Mouse (Mus musculus) thymus, adult 2 months (tissue): ENCODE data around the gene Ppm1h. TPM values are rescaled to one million over a fixed set of nuclear protein-coding genes. Genes with fewer than 3 reads are reported as not detected.

Source experiments
- DNase-seq: peaks from one replicate; pipeline ENCODE4 v3.0.0; 2021
- H3K27ac ChIP-seq: fragments of 200-500 bp; 2 replicates; pipeline ENCODE4 v1.5.1; 2012; ENCODE audit warnings: low read length, control low read depth; ENCODE audit not compliant: control insufficient read depth, insufficient read depth
- H3K27me3 ChIP-seq: fragments of 200-500 bp; 2 replicates; pipeline ENCODE4 v1.6.1; 2012; ENCODE audit warnings: mild to moderate bottlenecking, low read length, moderate library complexity, mixed read lengths; ENCODE audit not compliant: control insufficient read depth, insufficient read depth
- H3K36me3 ChIP-seq: fragments of 200-500 bp; 2 replicates; pipeline ENCODE4 v1.6.1; 2012; ENCODE audit warnings: mild to moderate bottlenecking, low read length, moderate library complexity; ENCODE audit not compliant: control insufficient read depth, insufficient read depth
- H3K4me1 ChIP-seq: fragments of 200-500 bp; replicated peaks from 2 replicates; pipeline ENCODE4 v1.6.1; 2012; ENCODE audit warnings: low read length; ENCODE audit not compliant: control insufficient read depth, insufficient read depth
- H3K4me3 ChIP-seq: fragments of 200-500 bp; 2 replicates; pipeline ENCODE4 v1.5.1; 2012; ENCODE audit warnings: mild to moderate bottlenecking, low read length, control low read depth, moderate library complexity; ENCODE audit not compliant: control insufficient read depth, insufficient read depth
- CTCF ChIP-seq: fragments of 200-500 bp; IDR thresholded peaks from 2 replicates; pipeline ENCODE4 v1.5.1; 2012; ENCODE audit warnings: mild to moderate bottlenecking, control low read depth, low read length, moderate library complexity, borderline replicate concordance; ENCODE audit not compliant: control insufficient read depth, poor library complexity, insufficient read depth; ENCODE audit errors: extremely low read depth
- POLR2A ChIP-seq: fragments of 200-500 bp; IDR thresholded peaks from 2 replicates; pipeline ENCODE4 v1.6.1; 2012; ENCODE audit warnings: mild to moderate bottlenecking, low read length, control low read depth, moderate library complexity; ENCODE audit not compliant: control insufficient read depth, poor library complexity, insufficient read depth; ENCODE audit errors: extremely low read depth
- whole genome bisulfite sequencing: fragments of 180-500 bp; shearing (Covaris S2); methylation state at CpG from one replicate; pipeline ENCODE4 v1.1.7; 2018; 5-methylcytosine and 5-hydroxymethylcytosine counted together
- polyA plus RNA-seq: library from polyadenylated mRNA; depleted of rRNA; stranded (reverse); fragments of >200 nt; gene quantifications from 2 replicates; pipeline ENCODE4 v1.2.3, GENCODE M21; 2012

Gene Ppm1h
- polyA plus RNA-seq, 1 experiment = 61.7 TPM

GRCm38 (mm10) chr10:122891461-122891860, 212.9 kb downstream of the Ppm1h start:
- Histone ChIP-seq H3K27me3 (no peaks in the 10 kb centered on the region), H3K4me3 (no peak overlapping the region), H3K36me3 (peaks cover 4% of the 10 kb centered on the region), H3K27ac (no peak overlapping the region), H3K4me1 (no peaks in the 10 kb centered on the region)
- TF ChIP-seq CTCF (no peak), POLR2A (no peak)
- DNase-seq = no peak
- WGBS = 91% methylated on average over 6 of the region's 6 CpGs

DNA sequence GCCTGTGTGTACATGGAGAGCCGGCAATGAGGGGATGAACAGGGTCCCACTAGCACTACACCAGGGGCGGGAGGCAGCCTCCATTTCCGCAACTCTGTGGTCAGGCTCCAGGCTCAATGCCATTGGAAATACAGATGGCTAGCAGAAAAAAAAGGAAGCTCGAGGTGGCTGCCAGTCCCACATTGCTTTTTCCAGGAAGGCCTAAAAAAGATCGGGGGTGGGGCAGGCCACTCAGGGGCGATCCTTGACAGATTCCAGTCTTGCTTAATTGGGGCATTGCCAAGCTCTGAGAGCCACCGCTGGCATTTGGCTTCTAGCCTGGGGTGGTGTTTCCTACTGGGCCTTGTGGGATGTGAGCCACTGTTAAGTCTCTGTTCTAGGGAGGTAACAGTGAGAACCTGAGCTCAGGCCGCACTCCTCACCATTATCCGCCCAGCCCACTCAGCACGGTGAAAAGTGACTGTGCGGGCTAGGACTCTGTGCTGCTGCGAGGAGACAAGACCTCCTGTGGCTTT, 216.1 kb downstream of the Ppm1h start:
- H3K27ac ChIP-seq = no peak overlapping the region; the same call in 1 of the 2 replicates
- H3K36me3 ChIP-seq = no peaks in the 10 kb centered on the region
- no peak overlapping the region for H3K4me3 ChIP-seq
- no peak for TF ChIP-seq POLR2A
- TF ChIP-seq CTCF = no peak
- no peaks in the 10 kb centered on the region for H3K4me1 ChIP-seq
- WGBS = 83% methylated on average over 12 of the region's 12 CpGs
- no peak for DNase-seq
- H3K27me3 ChIP-seq = no peaks in the 10 kb centered on the region

GRCm38 (mm10) chr10:122895121-122895770, 216.7 kb downstream of the Ppm1h start:
- no peak; the same call in 1 of the 2 replicates for TF ChIP-seq CTCF
- TF ChIP-seq POLR2A = no peak
- H3K4me3 ChIP-seq = no peak overlapping the region
- WGBS = 89% methylated on average over 12 of the region's 12 CpGs
- no peak overlapping the region for H3K27ac ChIP-seq
- no peaks in the 10 kb centered on the region for H3K27me3 ChIP-seq
- H3K36me3 ChIP-seq = no peaks in the 10 kb centered on the region
- 0 out of 2 replicates have a peak, but pooled peaks cover 4% of the 10 kb centered on the region for H3K4me1 ChIP-seq
- peak; percentile 62 for DNase-seq

- WGBS = 91% methylated on average over 7 of the region's 7 CpGs
- DNase-seq = no peak
- H3K27me3 ChIP-seq = no peaks in the 10 kb centered on the region
- TF ChIP-seq CTCF (no peak), POLR2A (no peak)
- peaks cover 9% of the 10 kb centered on the region for H3K4me1 ChIP-seq
- peaks cover 11% of the 10 kb centered on the region for H3K36me3 ChIP-seq
- no peak overlapping the region for H3K27ac ChIP-seq
- H3K4me3 ChIP-seq = no peak overlapping the region
Measured at GRCm38 (mm10) chr10:122899971-122900370, 221.4 kb downstream of the Ppm1h start.

- H3K4me1 ChIP-seq = peaks cover 9% of the 10 kb centered on the region
- WGBS = 95% methylated on average over 1 of the region's 1 CpGs
- H3K27me3 ChIP-seq = no peaks in the 10 kb centered on the region
- H3K27ac ChIP-seq = no peak overlapping the region
- H3K36me3 ChIP-seq = peaks cover 13% of the 10 kb centered on the region
- DNase-seq = no peak
- no peak overlapping the region for H3K4me3 ChIP-seq
- TF ChIP-seq POLR2A (no peak), CTCF (no peak)
Measured at GRCm38 (mm10) chr10:122900466-122900865, 221.9 kb downstream of the Ppm1h start.

DNA sequence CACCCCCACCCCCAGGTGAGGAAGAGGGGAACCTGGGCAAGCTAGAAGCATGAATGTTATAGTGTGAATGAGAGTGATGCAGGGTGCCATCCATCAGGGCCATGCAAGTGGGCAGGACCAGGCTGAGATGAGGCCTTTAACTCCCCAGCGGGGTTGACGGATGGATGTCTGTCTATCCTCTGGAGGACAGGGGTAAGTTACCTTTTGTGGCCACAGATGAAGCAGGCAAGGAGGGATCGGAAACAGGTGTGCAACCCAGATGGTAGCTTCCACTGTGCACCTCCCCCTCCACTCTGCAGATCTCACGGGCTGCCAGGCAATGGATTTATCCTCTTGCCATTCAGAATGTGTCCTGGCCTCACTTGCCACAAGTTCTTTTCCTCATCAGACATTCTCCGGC, 222.8 kb downstream of the Ppm1h start:
- H3K4me3 ChIP-seq = no peak overlapping the region
- no peaks in the 10 kb centered on the region for H3K27me3 ChIP-seq
- peak; percentile 12 for DNase-seq
- H3K27ac ChIP-seq = no peak overlapping the region
- peaks cover 21% of the 10 kb centered on the region for H3K36me3 ChIP-seq
- peaks cover 9% of the 10 kb centered on the region for H3K4me1 ChIP-seq
- 73% methylated on average over 5 of the region's 5 CpGs for WGBS
- TF ChIP-seq CTCF = no peak
- TF ChIP-seq POLR2A = no peak
